Mouse (Mus musculus) brain, adult 2 months (tissue): ENCODE measurements around the gene Zscan22.
"Not testable (repeated sequence)": the region's sequence is repeated elsewhere in the genome, so short reads cannot be mapped to it uniquely, and the experiment has no call there.

ENCODE experiments used
- DNase-seq: peaks from one replicate; pipeline ENCODE4 v3.0.0; 2011; ENCODE audit warnings: low read depth, low spot score

Zscan22 gene

DNA sequence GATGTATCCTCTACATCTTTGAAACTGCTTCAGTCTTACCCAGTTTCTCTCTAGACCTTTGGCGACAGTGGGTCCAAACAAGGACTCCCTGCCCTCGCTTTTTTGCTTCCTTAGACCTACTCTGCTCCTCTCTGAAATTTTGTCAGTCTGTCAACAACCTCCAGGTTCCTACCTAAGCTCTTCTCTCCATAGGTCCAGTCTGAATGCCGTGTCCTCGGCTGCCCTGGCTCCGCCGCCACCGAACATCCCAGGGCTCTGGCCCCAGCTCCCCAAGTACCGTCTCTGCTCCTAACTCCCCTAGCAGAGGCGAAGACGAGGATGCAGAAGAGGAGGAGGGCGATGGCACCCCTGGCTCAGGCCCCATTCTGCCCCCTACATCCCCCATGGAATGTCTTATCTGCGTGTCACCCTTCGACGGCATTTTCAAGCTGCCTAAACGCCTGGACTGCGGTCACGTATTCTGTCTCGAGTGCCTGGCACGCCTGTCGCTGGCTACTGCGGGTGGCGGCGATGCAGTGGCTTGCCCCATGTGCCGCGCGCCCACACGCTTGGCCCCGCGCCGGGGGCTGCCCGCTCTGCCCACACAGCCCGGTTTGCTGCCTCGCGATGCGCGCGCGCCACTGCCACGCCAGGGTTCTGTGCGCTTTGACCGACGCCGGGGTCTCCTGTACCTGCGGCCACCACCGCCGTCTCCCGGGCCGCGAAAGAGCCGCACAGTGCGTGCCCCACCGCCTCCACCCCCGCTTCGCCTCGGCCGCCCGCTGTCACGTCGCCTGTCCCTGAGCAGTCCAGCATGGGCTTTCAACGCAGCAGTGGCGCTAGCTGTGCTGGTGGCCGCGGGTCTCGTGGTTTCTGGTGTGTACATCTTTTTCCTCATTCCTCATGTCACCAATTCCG, 30.3 kb downstream of the Zscan22 start:
- peak; percentile 70 for DNase-seq

DNA sequence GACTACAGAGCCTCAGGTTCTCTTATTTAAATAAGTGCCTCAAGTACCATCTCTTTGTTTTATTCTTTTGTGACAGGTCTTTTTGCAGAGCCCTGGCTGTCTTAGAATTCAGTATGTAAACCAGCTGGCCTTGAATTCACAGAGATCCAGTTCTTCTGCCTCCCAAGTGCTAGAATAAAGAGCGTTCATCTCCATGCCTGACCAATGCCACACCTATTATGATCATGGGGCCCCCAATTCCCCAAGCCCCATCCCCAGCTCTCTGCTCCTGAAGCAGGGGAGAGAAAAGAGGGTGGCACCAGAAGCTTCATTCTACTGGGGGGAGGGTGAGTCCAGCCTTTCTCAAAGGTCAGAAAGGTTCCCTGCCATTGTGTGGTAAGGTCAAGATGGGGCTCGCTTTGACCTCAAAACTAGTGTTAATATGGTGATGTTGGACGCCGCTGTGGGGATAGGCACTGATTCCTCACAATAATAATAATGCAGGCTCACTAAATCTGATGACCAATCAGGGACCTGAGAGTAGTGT, 36.1 kb downstream of the Zscan22 start:
- DNase-seq = no peak

DNA sequence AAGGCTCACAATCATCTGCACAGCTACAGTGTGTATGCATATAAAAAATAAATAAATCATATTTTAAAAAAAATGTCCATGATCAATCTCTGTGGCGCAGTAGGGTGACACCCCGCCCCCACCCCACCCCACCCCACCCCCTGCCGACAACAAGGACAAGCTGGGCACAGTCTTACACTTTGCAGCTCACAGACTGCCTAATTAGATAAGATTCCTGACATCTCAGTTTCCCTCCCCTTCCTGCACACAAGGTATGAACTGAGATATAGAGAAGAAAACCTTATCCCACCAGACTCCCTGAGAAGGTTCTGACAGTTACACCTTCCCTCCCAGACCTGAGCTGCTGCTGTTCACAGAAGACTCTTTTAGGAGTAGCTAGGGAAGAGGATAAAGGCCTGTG, 37.2 kb downstream of the Zscan22 start:
- DNase-seq = no peak

DNA sequence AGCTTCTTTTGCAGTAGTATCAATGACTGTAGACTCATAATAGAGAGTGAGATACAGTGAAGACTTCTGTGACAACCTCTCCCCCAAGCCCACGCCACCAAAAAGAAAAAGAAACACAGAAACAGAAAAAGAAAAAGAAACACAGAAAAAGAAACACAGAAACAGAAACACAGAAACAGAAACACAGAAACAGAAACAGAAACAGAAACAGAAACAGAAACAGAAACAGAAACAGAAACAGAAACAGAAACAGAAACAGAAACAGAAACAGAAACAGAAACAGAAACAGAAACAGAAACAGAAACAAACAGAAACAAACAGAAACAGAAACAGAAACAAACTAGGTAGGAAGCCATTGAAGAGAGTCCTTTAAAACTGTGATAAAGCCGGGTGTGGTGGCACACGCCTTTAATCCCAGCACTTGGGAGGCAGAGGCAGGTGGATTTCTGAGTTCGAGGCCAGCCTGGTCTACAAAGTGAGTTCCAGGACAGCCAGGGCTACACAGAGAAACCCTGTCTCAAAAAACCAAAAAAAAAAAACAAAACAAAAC, 39.7 kb downstream of the Zscan22 start:
- DNase-seq = not testable (repeated sequence)

DNA sequence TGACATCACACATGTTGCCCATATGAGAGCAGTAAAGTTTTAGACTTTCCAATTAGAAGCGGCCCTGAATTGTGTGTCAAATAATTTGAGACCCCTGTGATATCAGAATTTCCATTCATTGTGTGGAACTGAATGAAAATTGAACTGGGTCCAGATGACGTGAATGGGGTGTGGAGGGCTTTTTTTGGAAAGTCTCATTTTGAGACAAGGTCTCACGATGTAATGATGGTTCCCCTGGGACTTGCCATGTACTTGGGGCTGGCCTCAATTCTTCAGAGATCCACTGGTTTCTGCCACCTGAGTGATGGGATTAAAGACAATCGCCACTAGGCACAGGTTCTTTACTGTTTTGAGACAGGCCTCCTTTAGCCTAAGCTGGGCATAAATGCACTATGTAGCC, 43.0 kb downstream of the Zscan22 start:
- DNase-seq = no peak

DNA sequence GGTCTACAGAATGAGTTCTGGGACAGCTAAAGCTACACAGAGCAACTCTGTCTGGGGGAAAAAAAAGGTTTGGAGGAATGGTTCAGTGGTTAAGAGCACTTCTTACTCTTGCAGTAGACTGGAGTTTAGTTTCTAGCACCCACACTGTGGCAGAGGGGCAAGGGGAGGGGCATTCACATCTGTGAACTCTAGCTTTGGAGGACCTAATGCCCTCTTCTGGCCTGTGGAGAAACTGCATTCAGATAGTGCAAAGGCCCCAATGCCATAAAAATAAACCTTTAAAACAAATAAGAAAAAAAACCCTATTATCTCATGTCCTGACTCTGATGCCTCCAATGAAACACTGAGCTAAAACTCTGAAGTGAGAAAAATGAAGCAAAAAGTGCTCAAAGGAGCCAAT, 45.9 kb downstream of the Zscan22 start:
- DNase-seq = peak; percentile 22

DNA sequence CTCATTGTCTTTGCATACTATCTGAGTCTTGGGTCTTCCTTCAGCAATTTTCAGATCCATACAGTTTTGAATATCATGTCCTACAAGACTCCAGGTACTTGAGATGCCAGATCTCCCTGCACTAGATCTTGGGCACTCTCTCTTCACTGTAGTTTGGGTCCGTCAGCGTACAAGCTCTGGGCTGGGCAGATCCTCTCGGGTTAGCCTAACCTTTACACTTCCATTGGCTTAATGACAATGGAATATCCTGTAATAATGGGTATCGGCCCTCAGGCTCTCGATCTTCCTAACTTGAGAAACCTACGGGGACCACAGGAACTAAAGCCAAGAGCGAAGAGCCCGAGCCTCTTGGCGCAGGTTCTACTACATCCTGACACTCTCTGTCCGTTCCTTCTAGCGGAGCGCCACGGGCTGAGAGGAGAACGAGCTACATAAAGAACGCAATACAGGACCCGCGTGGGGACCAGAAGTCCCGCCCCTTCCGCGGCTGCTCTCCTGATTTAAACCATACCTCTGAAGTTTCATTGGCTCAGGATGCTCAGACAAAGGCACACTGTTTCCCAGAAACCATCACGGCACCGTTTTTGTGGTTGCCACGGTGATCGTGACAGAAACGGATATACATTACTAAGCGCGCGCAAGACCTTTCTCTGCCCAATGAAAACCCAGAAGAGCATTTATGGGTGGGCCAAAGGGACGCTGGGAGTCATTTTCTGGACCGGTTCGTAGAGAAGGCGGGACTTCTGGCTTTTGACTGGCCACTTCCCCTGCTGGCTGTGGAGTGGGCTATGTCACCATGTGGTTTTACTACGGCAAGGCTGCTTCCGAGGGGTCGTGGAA, 51.6 kb downstream of the Zscan22 start:
- peak; percentile 99 for DNase-seq

DNA sequence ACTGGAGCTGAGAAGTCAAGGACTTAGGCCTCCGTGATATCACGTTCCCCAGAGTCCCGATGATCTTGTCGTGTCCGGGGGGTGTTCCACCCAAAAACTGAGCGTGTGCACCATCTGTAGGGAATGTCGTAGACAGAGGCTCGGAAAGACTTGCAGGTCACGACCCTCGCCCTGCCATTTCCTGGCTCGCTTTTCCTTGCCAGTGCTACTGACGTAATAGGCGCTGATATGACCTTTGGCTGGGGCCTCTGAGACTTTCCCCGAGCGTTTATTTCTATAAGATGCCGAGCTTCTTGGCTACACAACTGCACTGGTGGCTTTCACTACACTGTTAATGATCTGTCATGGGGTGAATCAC, 52.2 kb downstream of the Zscan22 start:
- no peak for DNase-seq

DNA sequence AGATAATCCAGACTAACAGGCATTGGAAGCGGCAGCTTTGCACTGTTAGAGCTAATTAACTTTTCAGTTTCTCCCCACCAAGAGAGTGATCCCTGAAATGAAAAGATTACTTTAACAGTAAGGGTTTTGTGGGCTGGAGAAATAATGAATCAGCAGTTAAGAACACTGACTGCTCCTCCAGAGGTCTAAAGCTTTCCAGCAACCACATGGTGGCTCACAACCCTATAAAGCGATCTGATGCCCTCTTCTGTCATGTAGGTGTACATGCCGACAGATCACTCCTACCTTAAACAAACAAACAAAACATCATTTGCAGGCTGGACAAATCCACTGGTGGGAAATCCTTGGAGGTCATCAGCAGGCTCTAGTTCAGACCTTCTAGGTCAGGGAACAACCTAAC, 57.3 kb downstream of the Zscan22 start:
- DNase-seq = peak; percentile 52

DNA sequence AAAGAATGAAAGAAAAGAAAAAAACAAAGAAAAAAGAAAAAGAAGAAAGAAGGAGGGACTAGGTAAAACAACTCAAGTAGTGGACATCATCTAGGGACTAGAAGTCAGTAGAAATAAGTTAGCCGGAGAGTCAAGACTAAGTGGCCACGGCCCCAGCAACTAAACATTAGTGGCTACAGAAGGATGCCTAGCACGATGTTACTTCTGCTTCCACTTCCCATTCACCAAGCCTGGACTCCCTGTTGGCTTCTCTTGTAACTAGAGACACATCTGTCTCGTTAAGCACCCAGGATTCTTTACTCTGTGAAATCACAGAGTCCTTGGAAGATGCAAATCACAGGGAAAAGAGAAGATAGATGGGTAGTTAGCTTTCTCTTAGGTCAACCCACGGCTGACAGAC, 59.9 kb downstream of the Zscan22 start:
- DNase-seq = no peak
